Mouse (Mus musculus): ENCODE measurements around the gene Bhmt2. TPM values are rescaled to one million over a fixed set of nuclear protein-coding genes. Genes with fewer than 3 reads are reported as not detected.
A peak's percentile ranks its signal among the peaks of the same experiment; 100 is the strongest.

Bhmt2 gene
- polyA plus RNA-seq (2014; fragmentation: Nextera tagmentation; extraction: Ambion mirVana) = not detected in 2 replicates

GRCm38 (mm10) chr13:93674131-93674561 is at the start of gene Bhmt2, which contains the start of gene Dmgdh:
Bhmt2 (minus strand) TSS chr13:93674302.
Dmgdh (plus strand) TSS chr13:93674433.
- ATAC-seq (ENCODE audit: low read depth) (no peak), DNase-seq (ENCODE audit: low spot score) (no peak)
- Histone ChIP-seq H3K9ac (ENCODE audit: low read depth, low read length) (no peak within 1 kb of the TSS), H3K9me3 (ENCODE audit: control insufficient read depth, low read length) (no peaks in the 10 kb centered on the region), H3K27ac (replicated peaks; ENCODE audit: low read depth, low read length) (no peak within 1 kb of the TSS), H3K36me3 (ENCODE audit: control insufficient read depth, insufficient read depth, low read length) (no peaks in the 10 kb centered on the region), H3K4me3 (ENCODE audit: low read depth, low read length) (peak within 1 kb of the TSS; percentile 24), H3K4me1 (ENCODE audit: control insufficient read depth, insufficient read depth, low read length) (no peaks in the 10 kb centered on the region), H3K4me2 (ENCODE audit: low read depth, low read length) (peak within 1 kb of the TSS; percentile 45), H3K27me3 (replicated peaks; ENCODE audit: control insufficient read depth, insufficient read depth, low read length) (peaks cover 13% of the 10 kb centered on the region; the same call in 1 of the 2 replicates)
- WGBS = 14% methylated on average over 28 of the region's 31 CpGs

GRCm38 (mm10) chr13:93723455-93723854 is 49.4 kb upstream of the Bhmt2 start:
- ATAC-seq (ENCODE audit: low read depth) (no peak), DNase-seq (ENCODE audit: low spot score) (no peak)
- Histone ChIP-seq H3K4me3 (ENCODE audit: low read depth, low read length) (no peak overlapping the region), H3K9me3 (ENCODE audit: control insufficient read depth, low read length) (no peaks in the 10 kb centered on the region), H3K4me1 (ENCODE audit: control insufficient read depth, insufficient read depth, low read length) (no peaks in the 10 kb centered on the region), H3K9ac (ENCODE audit: low read depth, low read length) (no peak overlapping the region), H3K4me2 (ENCODE audit: low read depth, low read length) (no peak overlapping the region), H3K36me3 (ENCODE audit: control insufficient read depth, insufficient read depth, low read length) (no peaks in the 10 kb centered on the region), H3K27me3 (replicated peaks; ENCODE audit: control insufficient read depth, insufficient read depth, low read length) (no peaks in the 10 kb centered on the region), H3K27ac (replicated peaks; ENCODE audit: low read depth, low read length) (no peak overlapping the region)
- WGBS = 90% methylated on average over 3 of the region's 3 CpGs

GRCm38 (mm10) chr13:93721916-93722315 is 47.8 kb upstream of the Bhmt2 start:
- Histone ChIP-seq H3K9ac (ENCODE audit: low read depth, low read length) (no peak overlapping the region), H3K9me3 (ENCODE audit: control insufficient read depth, low read length) (no peaks in the 10 kb centered on the region), H3K27me3 (replicated peaks; ENCODE audit: control insufficient read depth, insufficient read depth, low read length) (no peaks in the 10 kb centered on the region), H3K4me2 (ENCODE audit: low read depth, low read length) (no peak overlapping the region), H3K4me3 (ENCODE audit: low read depth, low read length) (no peak overlapping the region), H3K27ac (replicated peaks; ENCODE audit: low read depth, low read length) (no peak overlapping the region), H3K36me3 (ENCODE audit: control insufficient read depth, insufficient read depth, low read length) (no peaks in the 10 kb centered on the region), H3K4me1 (ENCODE audit: control insufficient read depth, insufficient read depth, low read length) (no peaks in the 10 kb centered on the region)
- no peak for ATAC-seq (ENCODE audit: low read depth)
- no peak for DNase-seq (ENCODE audit: low spot score)
- 75% methylated on average over 4 of the region's 4 CpGs for WGBS

- peak overlapping the region; percentile 27 for H3K4me2 ChIP-seq (ENCODE audit: low read depth, low read length)
- WGBS = 3% methylated on average over 7 of the region's 7 CpGs
- no peak overlapping the region for H3K4me3 ChIP-seq (ENCODE audit: low read depth, low read length)
- no peaks in the 10 kb centered on the region for H3K36me3 ChIP-seq (ENCODE audit: control insufficient read depth, insufficient read depth, low read length)
- no peaks in the 10 kb centered on the region for H3K27me3 ChIP-seq (replicated peaks; ENCODE audit: control insufficient read depth, insufficient read depth, low read length)
- DNase-seq (ENCODE audit: low spot score) (peak; percentile 79), ATAC-seq (ENCODE audit: low read depth) (peak; percentile 47; the same call in 1 of the 2 replicates)
- peak overlapping the region; percentile 15; the same call in 1 of the 2 replicates for H3K9ac ChIP-seq (ENCODE audit: low read depth, low read length)
- H3K27ac ChIP-seq (replicated peaks; ENCODE audit: low read depth, low read length) = no peak overlapping the region
- no peaks in the 10 kb centered on the region for H3K9me3 ChIP-seq (ENCODE audit: control insufficient read depth, low read length)
- H3K4me1 ChIP-seq (ENCODE audit: control insufficient read depth, insufficient read depth, low read length) = no peaks in the 10 kb centered on the region
Observed at GRCm38 (mm10) chr13:93718948-93719347, 44.8 kb upstream of the Bhmt2 start.

- no peak overlapping the region for H3K27ac ChIP-seq (replicated peaks; ENCODE audit: low read depth, low read length)
- peak; percentile 14 for DNase-seq (ENCODE audit: low spot score)
- no peaks in the 10 kb centered on the region for H3K4me1 ChIP-seq (ENCODE audit: control insufficient read depth, insufficient read depth, low read length)
- no peaks in the 10 kb centered on the region for H3K27me3 ChIP-seq (replicated peaks; ENCODE audit: control insufficient read depth, insufficient read depth, low read length)
- no peak overlapping the region for H3K4me2 ChIP-seq (ENCODE audit: low read depth, low read length)
- H3K36me3 ChIP-seq (ENCODE audit: control insufficient read depth, insufficient read depth, low read length) = no peaks in the 10 kb centered on the region
- no peak overlapping the region for H3K9ac ChIP-seq (ENCODE audit: low read depth, low read length)
- no peak for ATAC-seq (ENCODE audit: low read depth)
- 32% methylated on average over 7 of the region's 7 CpGs for WGBS
- H3K4me3 ChIP-seq (ENCODE audit: low read depth, low read length) = no peak overlapping the region
- no peaks in the 10 kb centered on the region for H3K9me3 ChIP-seq (ENCODE audit: control insufficient read depth, low read length)
Observed at GRCm38 (mm10) chr13:93717113-93717512, 43.0 kb upstream of the Bhmt2 start.

- no peak overlapping the region for H3K9ac ChIP-seq (ENCODE audit: low read depth, low read length)
- H3K9me3 ChIP-seq (ENCODE audit: control insufficient read depth, low read length) = no peaks in the 10 kb centered on the region
- H3K4me2 ChIP-seq (ENCODE audit: low read depth, low read length) = no peak overlapping the region
- H3K36me3 ChIP-seq (ENCODE audit: control insufficient read depth, insufficient read depth, low read length) = no peaks in the 10 kb centered on the region
- 85% methylated on average over 3 of the region's 3 CpGs for WGBS
- no peak overlapping the region for H3K4me3 ChIP-seq (ENCODE audit: low read depth, low read length)
- H3K27me3 ChIP-seq (replicated peaks; ENCODE audit: control insufficient read depth, insufficient read depth, low read length) = no peaks in the 10 kb centered on the region
- ATAC-seq (ENCODE audit: low read depth) (no peak), DNase-seq (ENCODE audit: low spot score) (no peak)
- no peaks in the 10 kb centered on the region for H3K4me1 ChIP-seq (ENCODE audit: control insufficient read depth, insufficient read depth, low read length)
- H3K27ac ChIP-seq (replicated peaks; ENCODE audit: low read depth, low read length) = no peak overlapping the region
Observed at GRCm38 (mm10) chr13:93713826-93714225, 39.7 kb upstream of the Bhmt2 start.

GRCm38 (mm10) chr13:93712362-93712761 is 38.3 kb upstream of the Bhmt2 start:
- WGBS = 94% methylated on average over 4 of the region's 4 CpGs
- ATAC-seq (ENCODE audit: low read depth) = no peak

GRCm38 (mm10) chr13:93711226-93711625 is 37.1 kb upstream of the Bhmt2 start:
- Histone ChIP-seq H3K36me3 (ENCODE audit: control insufficient read depth, insufficient read depth, low read length) (no peaks in the 10 kb centered on the region), H3K27me3 (replicated peaks; ENCODE audit: control insufficient read depth, insufficient read depth, low read length) (no peaks in the 10 kb centered on the region), H3K27ac (replicated peaks; ENCODE audit: low read depth, low read length) (no peak overlapping the region), H3K4me2 (ENCODE audit: low read depth, low read length) (no peak overlapping the region), H3K9ac (ENCODE audit: low read depth, low read length) (no peak overlapping the region), H3K4me1 (ENCODE audit: control insufficient read depth, insufficient read depth, low read length) (no peaks in the 10 kb centered on the region), H3K9me3 (ENCODE audit: control insufficient read depth, low read length) (no peaks in the 10 kb centered on the region), H3K4me3 (ENCODE audit: low read depth, low read length) (no peak overlapping the region)
- WGBS = 94% methylated on average over 4 of the region's 4 CpGs
- ATAC-seq (ENCODE audit: low read depth) (no peak), DNase-seq (ENCODE audit: low spot score) (no peak)

More at GRCm38 (mm10) chr13:93712362-93712761, 38.3 kb upstream of the Bhmt2 start:
- no peak overlapping the region for H3K9ac ChIP-seq (ENCODE audit: low read depth, low read length)
- no peaks in the 10 kb centered on the region for H3K9me3 ChIP-seq (ENCODE audit: control insufficient read depth, low read length)
- H3K4me1 ChIP-seq (ENCODE audit: control insufficient read depth, insufficient read depth, low read length) = no peaks in the 10 kb centered on the region
- no peak overlapping the region for H3K27ac ChIP-seq (replicated peaks; ENCODE audit: low read depth, low read length)
- no peaks in the 10 kb centered on the region for H3K27me3 ChIP-seq (replicated peaks; ENCODE audit: control insufficient read depth, insufficient read depth, low read length)
- no peak overlapping the region for H3K4me3 ChIP-seq (ENCODE audit: low read depth, low read length)
- no peak for DNase-seq (ENCODE audit: low spot score)
- no peak overlapping the region for H3K4me2 ChIP-seq (ENCODE audit: low read depth, low read length)
- no peaks in the 10 kb centered on the region for H3K36me3 ChIP-seq (ENCODE audit: control insufficient read depth, insufficient read depth, low read length)

GRCm38 (mm10) chr13:93710325-93710724 is 36.2 kb upstream of the Bhmt2 start:
- H3K36me3 ChIP-seq (ENCODE audit: control insufficient read depth, insufficient read depth, low read length) = no peaks in the 10 kb centered on the region
- no peak overlapping the region for H3K27ac ChIP-seq (replicated peaks; ENCODE audit: low read depth, low read length)
- no peaks in the 10 kb centered on the region for H3K9me3 ChIP-seq (ENCODE audit: control insufficient read depth, low read length)
- no peak overlapping the region for H3K9ac ChIP-seq (ENCODE audit: low read depth, low read length)
- no peaks in the 10 kb centered on the region for H3K4me1 ChIP-seq (ENCODE audit: control insufficient read depth, insufficient read depth, low read length)
- H3K4me2 ChIP-seq (ENCODE audit: low read depth, low read length) = no peak overlapping the region
- H3K27me3 ChIP-seq (replicated peaks; ENCODE audit: control insufficient read depth, insufficient read depth, low read length) = no peaks in the 10 kb centered on the region
- no peak overlapping the region for H3K4me3 ChIP-seq (ENCODE audit: low read depth, low read length)
- DNase-seq (ENCODE audit: low spot score) = no peak
- WGBS = 87% methylated on average over 4 of the region's 4 CpGs
- ATAC-seq (ENCODE audit: low read depth) = no peak
